Mouse (Mus musculus): Measurements from ENCODE around the gene Thsd7b.

The Thsd7b gene

DNA sequence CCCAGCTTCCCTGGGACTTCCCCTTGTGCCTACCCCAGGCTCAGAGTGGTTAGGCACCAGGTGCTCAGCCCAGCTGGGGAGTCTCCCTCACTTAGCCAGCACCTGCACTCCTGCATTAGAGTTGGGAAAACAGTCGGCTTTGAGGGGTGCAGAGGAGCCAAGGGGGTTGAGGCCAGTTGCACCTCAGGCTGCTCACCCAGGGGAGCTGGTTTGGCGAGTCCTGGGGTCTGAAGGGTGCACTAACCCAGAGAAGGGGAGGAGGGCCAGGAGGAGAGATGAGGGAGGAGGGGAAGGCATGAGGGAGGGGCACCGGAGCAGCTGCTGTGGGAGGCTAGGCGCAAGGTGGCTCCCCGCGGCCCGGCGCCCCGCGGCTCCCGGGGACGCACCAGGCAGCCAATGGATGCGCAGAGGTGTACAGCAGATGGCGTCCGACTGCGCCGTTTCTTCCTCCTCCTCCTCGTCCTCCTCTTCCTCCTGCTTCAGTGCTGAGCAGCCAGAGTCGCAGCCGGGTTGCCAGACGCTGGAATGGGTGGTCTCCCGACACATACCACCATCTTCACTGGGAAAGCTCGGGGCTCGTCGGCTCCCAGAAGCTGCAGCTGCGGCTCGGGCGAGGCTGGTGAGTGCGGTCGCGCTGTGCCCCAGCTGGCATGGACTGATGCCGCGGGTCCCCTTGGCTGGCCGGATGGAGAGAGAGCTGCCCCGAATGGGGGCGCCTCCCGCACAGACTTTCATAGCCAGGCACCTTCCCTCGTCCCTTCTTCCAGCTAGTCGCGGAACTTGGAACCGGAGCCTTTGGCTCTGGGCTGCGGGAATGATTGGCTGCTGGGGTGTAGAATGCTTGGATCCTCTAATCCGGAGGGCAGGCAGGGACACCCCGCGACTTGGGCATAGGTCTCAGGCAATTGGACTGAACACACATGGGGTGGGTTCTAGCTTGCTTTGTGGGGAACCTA, at the start of gene Thsd7b:
TSS of gene Thsd7b (plus strand) at position 321 of the 956 bp plus-strand sequence.
- peak; percentile 59 for DNase-seq

GRCm38 (mm10) chr1:129244292-129244691, 28.8 kb upstream of the Thsd7b start:
- peak; percentile 29 for DNase-seq

DNA sequence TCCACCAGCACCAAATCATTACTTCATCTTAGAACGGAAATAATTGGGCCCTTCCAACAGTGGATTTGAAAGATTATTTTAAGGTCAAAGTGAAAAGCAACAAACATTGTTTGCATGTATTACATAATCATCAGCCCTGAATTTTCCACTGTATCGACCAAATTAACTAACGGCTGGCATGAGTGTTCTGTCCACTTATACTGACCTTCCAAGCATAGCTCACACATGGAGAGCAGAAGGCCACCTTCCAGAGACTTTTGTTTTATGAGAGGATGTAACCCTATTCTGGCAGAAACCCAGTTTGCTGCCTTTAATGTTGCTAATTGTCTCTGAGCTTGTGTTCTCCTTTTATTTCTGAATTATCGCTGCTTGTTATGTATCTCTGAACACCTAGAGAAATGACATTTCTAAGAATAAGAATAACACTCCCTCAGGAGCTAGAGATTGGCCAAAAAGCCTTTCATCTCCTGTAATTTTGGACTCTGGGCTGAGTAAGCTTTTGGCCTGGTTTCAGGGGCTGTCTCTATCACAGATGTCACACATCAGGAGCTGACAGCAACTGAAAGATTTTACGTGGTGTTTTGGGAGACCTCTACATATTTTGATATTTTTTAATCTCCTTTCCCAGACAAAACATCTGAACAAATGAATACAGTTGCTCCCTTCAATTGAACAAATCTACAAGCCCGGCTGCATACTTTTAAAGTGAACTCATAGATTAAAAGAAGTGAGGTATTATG, 22.2 kb upstream of the Thsd7b start:
- no peak for DNase-seq

GRCm38 (mm10) chr1:129266684-129267083, 6.4 kb upstream of the Thsd7b start:
- DNase-seq, result no peak

DNA sequence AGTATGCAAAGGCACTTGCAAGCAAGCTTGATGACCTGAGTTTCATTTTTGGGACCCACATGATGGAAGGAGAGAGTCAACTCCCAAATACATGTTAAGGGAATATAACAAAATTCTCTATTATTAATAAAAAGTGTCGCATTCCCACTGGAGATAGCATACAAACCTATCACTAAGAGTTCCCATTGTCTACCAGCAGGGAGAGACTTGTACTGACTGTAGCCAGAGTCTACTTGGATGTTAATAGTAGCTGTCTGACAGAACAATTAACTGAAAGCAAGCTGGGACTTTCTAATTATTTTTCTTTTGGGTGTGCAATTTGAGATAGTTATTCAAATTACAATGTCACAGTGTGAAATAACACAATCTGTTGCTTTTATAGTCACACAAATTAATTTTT, 31.1 kb downstream of the Thsd7b start:
- DNase-seq, result no peak

- no peak for DNase-seq
Observed at GRCm38 (mm10) chr1:129324388-129324787, 51.3 kb downstream of the Thsd7b start.

DNA sequence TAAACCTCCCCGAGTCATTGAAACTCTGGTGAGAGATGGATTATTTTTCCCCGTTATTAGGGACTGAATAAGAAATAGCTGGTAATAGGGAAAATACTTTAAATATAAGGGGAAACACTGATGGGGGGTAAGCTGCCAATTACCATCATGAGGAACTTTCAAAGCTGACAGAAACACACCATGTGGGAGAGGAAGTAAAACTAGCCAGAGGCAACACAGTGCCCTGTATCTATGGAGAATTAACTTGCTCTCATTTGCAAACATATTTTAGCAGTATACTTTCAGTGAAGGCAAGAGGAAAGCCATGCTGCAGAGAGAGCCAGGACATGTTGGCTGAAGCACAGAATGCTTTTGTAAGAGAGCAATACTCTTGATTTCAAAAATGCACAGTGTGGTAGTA, 51.7 kb downstream of the Thsd7b start:
- no peak for DNase-seq

DNA sequence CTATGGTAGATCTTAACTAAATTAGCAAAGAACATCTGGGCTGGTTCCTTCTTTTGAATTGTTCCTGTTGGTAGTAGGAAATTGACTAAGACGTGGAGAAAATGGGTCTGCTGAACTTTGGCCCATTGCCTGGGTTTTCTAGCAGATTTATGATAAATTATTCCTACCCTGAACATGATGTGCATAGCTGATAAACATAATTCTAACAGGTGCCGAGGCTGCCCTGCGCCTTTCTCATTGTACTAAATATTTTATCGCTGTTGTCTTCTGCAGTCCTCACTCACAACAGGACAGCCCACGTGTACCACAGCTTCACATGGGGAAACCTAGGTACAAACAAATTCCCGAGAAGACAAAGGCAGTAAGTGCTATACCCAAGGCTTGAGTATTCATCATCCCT, 83.5 kb downstream of the Thsd7b start:
- no peak for DNase-seq

- DNase-seq, result no peak
Observed at GRCm38 (mm10) chr1:129357378-129357777, 84.3 kb downstream of the Thsd7b start.

- DNase-seq, result no peak
Observed at GRCm38 (mm10) chr1:129363368-129363767, 90.3 kb downstream of the Thsd7b start.

GRCm38 (mm10) chr1:129364828-129365227, 91.7 kb downstream of the Thsd7b start:
- DNase-seq, result no peak

GRCm38 (mm10) chr1:129365590-129365989, 92.5 kb downstream of the Thsd7b start:
- DNase-seq, result no peak

- no peak for DNase-seq
Observed at GRCm38 (mm10) chr1:129386479-129386878, 113.4 kb downstream of the Thsd7b start.

- no peak for DNase-seq
Observed at GRCm38 (mm10) chr1:129411584-129411983, 138.5 kb downstream of the Thsd7b start.

DNA sequence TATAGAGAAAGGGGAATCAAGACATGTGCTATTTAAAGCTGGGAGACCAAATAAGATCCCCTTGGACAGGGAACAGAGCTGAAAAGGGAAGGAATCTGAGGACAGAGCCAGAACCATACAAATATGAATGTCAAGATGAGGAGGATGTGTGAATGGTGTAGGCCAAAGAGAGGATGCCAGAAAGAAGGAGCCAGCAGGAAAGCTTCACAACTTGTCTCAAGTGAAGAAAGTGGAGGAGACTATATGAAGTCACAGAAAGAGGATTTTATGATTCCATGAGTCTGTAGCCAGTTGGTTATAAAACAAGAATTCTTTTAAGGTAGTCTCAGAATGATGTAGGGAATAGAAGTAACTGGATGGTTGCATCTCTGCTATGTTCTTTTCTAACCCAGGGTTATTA, 148.5 kb downstream of the Thsd7b start:
- no peak for DNase-seq

DNA sequence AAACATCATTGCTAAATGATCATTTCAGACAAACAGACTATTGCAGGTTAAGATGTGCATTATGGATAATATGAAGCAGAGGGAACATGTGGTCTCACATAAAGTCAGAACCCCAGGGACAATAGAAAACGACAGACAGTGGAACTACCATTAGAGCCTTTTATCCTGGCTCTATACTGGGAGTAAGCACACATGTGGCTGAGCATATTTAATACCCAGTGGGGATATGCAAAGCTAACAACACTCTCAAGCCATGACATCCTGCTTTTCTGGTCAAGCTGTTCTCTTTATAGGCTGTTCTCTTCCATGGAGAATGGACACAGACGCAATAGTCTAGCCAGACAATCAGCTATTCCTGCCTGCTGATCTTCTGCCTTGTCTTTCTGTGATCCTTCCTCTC, 191.3 kb downstream of the Thsd7b start:
- DNase-seq, result no peak

- no peak for DNase-seq
Observed at GRCm38 (mm10) chr1:129473504-129473903, 200.4 kb downstream of the Thsd7b start.

- no peak for DNase-seq
Observed at GRCm38 (mm10) chr1:129484266-129485031, 211.3 kb downstream of the Thsd7b start.

DNA sequence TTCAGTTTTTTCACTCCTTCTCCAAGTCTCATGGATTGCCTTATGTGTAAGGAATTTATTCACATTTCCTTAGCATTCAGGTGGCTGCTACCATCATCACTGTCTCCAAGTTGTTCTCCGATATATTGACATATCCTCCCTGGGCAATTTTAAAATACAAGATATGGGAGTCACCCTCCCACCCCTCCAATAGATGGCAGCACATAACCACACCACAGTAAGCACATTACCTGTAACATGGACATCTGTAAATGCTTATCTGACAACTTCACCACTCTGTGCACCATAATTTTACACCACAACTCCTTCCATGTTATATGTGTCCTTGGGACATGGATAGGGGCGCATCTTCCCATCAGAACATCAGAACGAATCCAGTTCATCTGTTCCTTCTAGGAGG, 218.0 kb downstream of the Thsd7b start:
- no peak for DNase-seq

- no peak for DNase-seq
Observed at GRCm38 (mm10) chr1:129493929-129494328, 220.8 kb downstream of the Thsd7b start.

DNA sequence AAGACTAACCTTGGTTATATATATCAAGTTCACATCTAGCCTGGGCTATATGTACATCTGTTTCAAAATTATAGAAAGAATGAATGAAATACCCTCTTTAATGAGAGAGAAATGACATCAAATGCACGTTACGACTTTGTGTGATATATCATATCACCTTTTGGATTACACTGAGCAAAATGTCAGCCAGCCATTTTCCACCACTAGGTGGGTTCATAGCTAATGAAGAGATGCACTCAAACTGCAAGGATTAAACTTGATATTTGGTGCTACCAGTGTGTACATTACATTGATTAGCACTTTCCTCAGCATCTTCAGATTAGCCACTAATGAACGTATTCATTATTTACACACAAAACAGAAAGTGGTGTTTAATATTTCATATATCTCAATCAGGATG, 228.6 kb downstream of the Thsd7b start:
- DNase-seq, result no peak

- DNase-seq, result no peak
Observed at GRCm38 (mm10) chr1:129516379-129516778, 243.3 kb downstream of the Thsd7b start.

- no peak for DNase-seq
Observed at GRCm38 (mm10) chr1:129519751-129520150, 246.6 kb downstream of the Thsd7b start.
